Mouse (Mus musculus): Measurements from ENCODE around the gene Lgals1. TPM values are rescaled to one million over a fixed set of nuclear protein-coding genes. Genes with fewer than 3 reads are reported as not detected.
"Not testable (repeated sequence)": the region's sequence is repeated elsewhere in the genome, so short reads cannot be mapped to it uniquely, and the experiment has no call there.

The Lgals1 gene
- 218 and 380 TPM in 2 replicates for polyA plus RNA-seq (2015; fragmentation: Nextera tagmentation; extraction: Ambion mirVana)

DNA sequence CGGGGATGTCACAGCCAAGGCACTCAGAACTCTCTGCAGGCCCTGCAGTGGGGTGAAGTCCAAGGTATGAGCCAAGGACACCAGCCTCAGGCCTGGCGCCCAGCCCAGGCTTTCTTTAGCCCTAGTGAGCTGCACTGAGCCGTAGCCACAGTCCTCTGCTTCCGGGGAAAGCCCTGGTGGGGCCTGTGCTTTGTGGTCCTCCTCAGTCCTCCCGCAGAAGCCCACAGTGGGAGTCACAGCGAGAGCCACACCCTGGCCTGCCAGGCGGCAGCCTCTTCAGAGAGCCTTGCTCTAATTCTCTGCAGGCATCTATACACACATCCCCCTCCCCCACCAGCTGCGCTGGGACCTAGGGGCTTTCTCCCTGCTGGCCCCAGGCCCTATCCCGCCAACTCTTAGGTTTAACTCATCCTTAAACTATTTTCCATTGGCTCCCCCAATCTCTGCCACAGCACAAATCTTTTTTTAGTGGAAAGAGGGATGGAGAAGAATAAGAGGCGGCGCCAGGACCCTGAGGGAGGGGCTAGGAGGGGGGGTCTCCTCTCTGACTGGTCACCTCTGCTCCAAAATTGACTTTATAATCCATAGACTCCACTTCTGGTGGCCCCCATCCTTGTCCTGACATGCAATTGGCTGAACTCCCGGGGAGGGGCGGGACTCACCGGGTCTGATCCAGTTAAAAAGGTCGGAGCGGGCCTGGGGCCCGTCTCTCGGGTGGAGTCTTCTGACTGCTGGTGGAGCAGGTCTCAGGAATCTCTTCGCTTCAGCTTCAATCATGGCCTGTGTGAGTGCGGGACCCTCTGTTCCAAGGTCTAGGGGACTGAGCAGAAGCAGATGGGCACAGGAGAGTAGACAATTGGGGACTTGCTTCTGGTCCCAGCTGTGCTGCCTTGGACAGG, at the start of gene Lgals1:
TSS of gene Lgals1 (plus strand) at position 705 of the 899 bp plus-strand sequence.
- no peak within 1 kb of the TSS for H3K9ac ChIP-seq (replicated peaks)
- peaks cover 34% of the 10 kb centered on the region for H3K4me1 ChIP-seq
- 0 out of 2 replicates have a peak, but pooled peaks cover 3% of the 10 kb centered on the region for H3K27me3 ChIP-seq (replicated peaks)
- no peaks in the 10 kb centered on the region for H3K36me3 ChIP-seq
- peak; percentile 56 for ATAC-seq (ENCODE audit: low FRiP score)
- H3K9me3 ChIP-seq (replicated peaks), result no peaks in the 10 kb centered on the region
- peak within 1 kb of the TSS; percentile 32 for H3K4me3 ChIP-seq (replicated peaks)
- H3K4me2 ChIP-seq, result peak within 1 kb of the TSS; percentile 67
- H3K27ac ChIP-seq (replicated peaks), result peak within 1 kb of the TSS; percentile 76
- 8% methylated on average over 20 of the region's 20 CpGs for WGBS

DNA sequence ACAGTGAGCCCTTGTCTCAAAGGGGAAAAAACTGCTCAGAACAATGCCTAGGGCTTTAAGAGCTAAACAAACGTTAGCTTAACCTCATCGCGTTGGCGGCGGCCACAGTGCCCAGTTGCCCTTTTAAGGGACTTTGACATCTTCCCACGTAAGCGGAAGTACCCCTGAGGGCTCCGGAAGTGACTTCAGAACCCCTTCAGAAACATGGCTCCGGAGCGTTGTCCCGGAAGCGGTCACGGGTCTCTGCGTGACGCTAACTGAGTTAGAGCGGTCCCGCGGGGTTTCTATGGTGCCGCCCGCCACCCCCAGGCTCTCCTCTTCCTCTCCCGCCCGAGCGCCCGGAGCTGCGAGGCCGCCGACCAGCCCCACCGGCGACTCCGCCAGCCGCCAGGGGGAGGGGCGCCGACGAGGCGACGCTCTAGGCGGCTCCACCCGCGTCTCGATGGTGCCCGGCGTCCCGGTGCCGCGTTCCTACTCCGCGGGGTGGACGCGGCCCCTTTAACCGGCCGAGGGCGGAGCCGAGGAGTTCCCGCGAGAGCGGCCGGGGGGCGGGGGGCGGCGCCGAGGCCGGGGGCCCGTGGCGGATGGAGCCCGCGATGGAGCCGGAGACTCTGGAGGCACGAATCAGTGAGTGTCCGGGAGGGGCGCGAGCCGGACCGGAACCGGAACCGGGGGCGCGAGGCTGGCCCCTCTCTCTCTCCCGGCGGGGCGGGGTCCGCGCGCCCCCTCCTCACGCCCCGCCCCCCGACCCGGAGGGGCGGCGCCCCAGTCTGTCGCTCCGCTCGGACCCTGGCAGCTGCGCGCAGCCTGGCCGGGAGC, 49.3 kb upstream of the Lgals1 start, which contains the start of gene Gga1:
TSS of gene Gga1 (plus strand) at position 200 of the 819 bp plus-strand sequence.
- under 1% methylated on average over 69 of the region's 95 CpGs for WGBS
- peak within 1 kb of the TSS; percentile 79 for H3K4me3 ChIP-seq (replicated peaks)
- peaks cover 15% of the 10 kb centered on the region for H3K36me3 ChIP-seq
- H3K9me3 ChIP-seq (replicated peaks), result no peaks in the 10 kb centered on the region
- H3K4me1 ChIP-seq, result peaks cover 42% of the 10 kb centered on the region
- H3K27ac ChIP-seq (replicated peaks), result peak within 1 kb of the TSS; percentile 99
- no peaks in the 10 kb centered on the region for H3K27me3 ChIP-seq (replicated peaks)
- H3K4me2 ChIP-seq, result peak within 1 kb of the TSS; percentile 90
- ATAC-seq (ENCODE audit: low FRiP score), result peak; percentile 91
- peak within 1 kb of the TSS; percentile 81 for H3K9ac ChIP-seq (replicated peaks)

GRCm38 (mm10) chr15:78877810-78878390, 48.6 kb upstream of the Lgals1 start:
- ATAC-seq (ENCODE audit: low FRiP score), result peak; percentile 40
- peak overlapping the region; percentile 99 for H3K27ac ChIP-seq (replicated peaks)
- H3K36me3 ChIP-seq, result peaks cover 22% of the 10 kb centered on the region
- 1% methylated on average over 16 of the region's 17 CpGs for WGBS
- no peaks in the 10 kb centered on the region for H3K27me3 ChIP-seq (replicated peaks)
- no peaks in the 10 kb centered on the region for H3K9me3 ChIP-seq (replicated peaks)
- peak overlapping the region; percentile 79 for H3K4me3 ChIP-seq (replicated peaks)
- peaks cover 42% of the 10 kb centered on the region for H3K4me1 ChIP-seq
- peak overlapping the region; percentile 90 for H3K4me2 ChIP-seq
- peak overlapping the region; percentile 81 for H3K9ac ChIP-seq (replicated peaks)

GRCm38 (mm10) chr15:78878792-78879516, 47.6 kb upstream of the Lgals1 start:
- 70% methylated on average over 7 of the region's 7 CpGs for WGBS
- not testable (repeated sequence) for H3K4me3 ChIP-seq (replicated peaks); H3K9ac ChIP-seq (replicated peaks); H3K9me3 ChIP-seq (replicated peaks); H3K27me3 ChIP-seq (replicated peaks); ATAC-seq (ENCODE audit: low FRiP score); H3K27ac ChIP-seq (replicated peaks)
- H3K4me1 ChIP-seq, result peaks cover 42% of the 10 kb centered on the region
- peaks cover 33% of the 10 kb centered on the region for H3K36me3 ChIP-seq
- H3K4me2 ChIP-seq, result peak overlapping the region; percentile 90; the same call in 1 of the 2 replicates

DNA sequence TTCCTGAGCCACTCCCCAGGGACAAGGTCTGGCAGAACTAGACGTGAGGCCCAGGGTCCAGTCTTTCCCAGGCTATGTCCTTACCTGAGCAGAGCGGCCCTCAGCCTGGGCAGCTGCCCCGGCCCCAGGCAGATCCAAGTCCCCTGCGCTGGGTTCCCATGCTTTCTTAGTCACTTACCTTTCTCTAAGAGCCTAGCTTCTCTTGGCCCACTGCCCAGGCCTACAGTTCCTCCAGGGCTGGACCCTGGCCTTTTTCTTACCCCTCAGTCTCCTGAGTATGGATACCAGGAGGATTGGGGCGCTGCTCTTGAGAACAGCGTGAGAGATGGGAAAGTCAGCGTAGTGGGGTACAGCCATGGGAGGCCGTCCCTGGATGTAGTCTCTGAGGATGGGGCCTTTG, 46.1 kb upstream of the Lgals1 start:
- no peak overlapping the region for H3K9ac ChIP-seq (replicated peaks)
- no peak for ATAC-seq (ENCODE audit: low FRiP score)
- H3K4me1 ChIP-seq, result peaks cover 39% of the 10 kb centered on the region
- H3K27ac ChIP-seq (replicated peaks), result no peak overlapping the region
- peaks cover 46% of the 10 kb centered on the region for H3K36me3 ChIP-seq
- no peak overlapping the region for H3K4me3 ChIP-seq (replicated peaks)
- H3K27me3 ChIP-seq (replicated peaks), result no peaks in the 10 kb centered on the region
- no peak overlapping the region for H3K4me2 ChIP-seq
- no peaks in the 10 kb centered on the region for H3K9me3 ChIP-seq (replicated peaks)
- WGBS, result 92% methylated on average over 8 of the region's 8 CpGs

DNA sequence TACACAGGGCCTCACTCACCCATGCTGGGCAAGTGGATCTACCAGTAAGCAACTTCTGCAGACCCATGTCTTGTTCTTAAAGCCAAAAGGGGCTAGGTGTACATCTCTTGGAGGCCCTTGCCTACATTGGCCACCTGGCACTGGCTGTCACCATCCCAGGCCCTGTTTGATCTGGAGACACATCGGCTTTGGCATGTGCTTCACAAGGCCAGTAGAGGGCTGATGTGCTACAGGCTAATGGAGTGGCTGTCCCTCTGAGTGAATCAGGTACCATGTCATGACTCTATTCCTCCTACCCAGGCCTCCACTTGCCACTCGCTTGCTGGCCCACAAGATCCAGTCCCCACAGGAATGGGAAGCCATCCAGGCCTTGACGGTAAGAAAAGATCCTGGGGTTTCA, 44.7 kb upstream of the Lgals1 start:
- H3K27ac ChIP-seq (replicated peaks), result no peak overlapping the region
- peaks cover 27% of the 10 kb centered on the region for H3K4me1 ChIP-seq
- WGBS, result 89% methylated on average over 3 of the region's 3 CpGs
- ATAC-seq (ENCODE audit: low FRiP score), result no peak
- H3K27me3 ChIP-seq (replicated peaks), result no peaks in the 10 kb centered on the region
- H3K4me3 ChIP-seq (replicated peaks), result no peak overlapping the region
- H3K9me3 ChIP-seq (replicated peaks), result no peaks in the 10 kb centered on the region
- no peak overlapping the region for H3K9ac ChIP-seq (replicated peaks)
- peaks cover 58% of the 10 kb centered on the region for H3K36me3 ChIP-seq
- H3K4me2 ChIP-seq, result no peak overlapping the region

DNA sequence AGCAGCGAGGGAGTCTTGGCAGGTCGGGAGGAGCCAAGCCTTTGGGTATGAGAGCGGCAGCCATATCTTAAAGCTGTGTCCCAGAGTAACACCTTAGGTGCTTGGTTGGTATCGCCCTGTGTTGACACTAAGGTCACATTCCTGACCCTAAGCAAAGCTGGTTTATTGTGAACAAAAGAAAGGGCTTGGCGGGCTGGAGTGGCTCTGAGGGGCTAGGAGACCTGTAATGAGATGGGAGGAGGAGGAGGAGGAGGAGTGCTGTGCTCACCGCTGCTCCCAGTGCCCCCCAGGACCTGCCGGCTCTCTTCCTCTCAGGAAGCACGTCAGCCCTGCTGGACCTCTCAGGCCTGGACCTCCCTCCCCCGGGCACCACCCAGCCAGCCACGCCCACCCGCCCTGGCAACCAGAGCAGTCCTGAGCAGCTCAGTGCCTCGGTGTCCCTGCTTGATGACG, 37.1 kb upstream of the Lgals1 start:
- H3K27ac ChIP-seq (replicated peaks), result no peak overlapping the region
- H3K36me3 ChIP-seq, result peaks cover 66% of the 10 kb centered on the region
- H3K27me3 ChIP-seq (replicated peaks), result no peaks in the 10 kb centered on the region
- ATAC-seq (ENCODE audit: low FRiP score), result no peak
- no peaks in the 10 kb centered on the region for H3K9me3 ChIP-seq (replicated peaks)
- peaks cover 10% of the 10 kb centered on the region; the same call in 1 of the 2 replicates for H3K4me1 ChIP-seq
- no peak overlapping the region for H3K4me2 ChIP-seq
- H3K9ac ChIP-seq (replicated peaks), result no peak overlapping the region
- 30% methylated on average over 13 of the region's 13 CpGs for WGBS
- H3K4me3 ChIP-seq (replicated peaks), result no peak overlapping the region

- no peaks in the 10 kb centered on the region for H3K27me3 ChIP-seq (replicated peaks)
- no peaks in the 10 kb centered on the region for H3K9me3 ChIP-seq (replicated peaks)
- no peak overlapping the region for H3K4me2 ChIP-seq
- no peak for ATAC-seq (ENCODE audit: low FRiP score)
- H3K36me3 ChIP-seq, result peaks cover 40% of the 10 kb centered on the region
- H3K4me1 ChIP-seq, result peaks cover 14% of the 10 kb centered on the region; the same call in 1 of the 2 replicates
- WGBS, result 69% methylated on average over 7 of the region's 7 CpGs
- H3K9ac ChIP-seq (replicated peaks), result no peak overlapping the region
- H3K27ac ChIP-seq (replicated peaks), result no peak overlapping the region
- H3K4me3 ChIP-seq (replicated peaks), result no peak overlapping the region
Observed at GRCm38 (mm10) chr15:78892440-78892839, 34.1 kb upstream of the Lgals1 start.

DNA sequence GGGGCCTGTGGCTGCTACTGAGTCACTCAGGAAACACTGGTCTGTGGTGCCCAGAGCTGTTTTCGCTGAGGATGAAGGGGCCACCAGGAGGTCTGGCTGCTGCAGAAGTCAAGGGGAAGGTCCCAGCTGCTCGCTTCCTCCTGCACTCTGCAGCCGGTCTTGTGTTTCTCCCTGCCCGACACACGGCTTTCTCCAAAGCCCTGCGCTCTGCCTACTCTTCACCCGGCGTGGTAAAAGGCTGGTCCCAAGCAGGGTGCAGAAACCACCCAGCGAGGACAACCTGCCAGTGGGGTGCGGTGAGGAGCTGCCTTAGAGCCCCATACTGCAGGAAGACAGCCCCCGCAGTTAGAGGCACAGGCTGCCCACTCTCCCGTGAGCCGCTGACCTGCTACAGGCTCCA, 31.8 kb upstream of the Lgals1 start:
- H3K4me3 ChIP-seq (replicated peaks), result no peak overlapping the region
- H3K36me3 ChIP-seq, result peaks cover 24% of the 10 kb centered on the region
- 80% methylated on average over 13 of the region's 13 CpGs for WGBS
- 0 out of 2 replicates have a peak overlapping the region, but pooled peaks have one; percentile 34 for H3K27ac ChIP-seq (replicated peaks)
- no peaks in the 10 kb centered on the region for H3K9me3 ChIP-seq (replicated peaks)
- no peak for ATAC-seq (ENCODE audit: low FRiP score)
- no peak overlapping the region for H3K9ac ChIP-seq (replicated peaks)
- H3K27me3 ChIP-seq (replicated peaks), result peaks cover 14% of the 10 kb centered on the region
- peaks cover 17% of the 10 kb centered on the region for H3K4me1 ChIP-seq
- no peak overlapping the region for H3K4me2 ChIP-seq

GRCm38 (mm10) chr15:78895741-78896140, 30.8 kb upstream of the Lgals1 start:
- peaks cover 24% of the 10 kb centered on the region for H3K4me1 ChIP-seq
- H3K9ac ChIP-seq (replicated peaks), result no peak overlapping the region
- no peak overlapping the region for H3K4me2 ChIP-seq
- WGBS, result 89% methylated on average over 2 of the region's 2 CpGs
- H3K4me3 ChIP-seq (replicated peaks), result no peak overlapping the region
- H3K27me3 ChIP-seq (replicated peaks), result peaks cover 21% of the 10 kb centered on the region
- H3K36me3 ChIP-seq, result peaks cover 22% of the 10 kb centered on the region
- H3K27ac ChIP-seq (replicated peaks), result no peak overlapping the region
- ATAC-seq (ENCODE audit: low FRiP score), result no peak
- H3K9me3 ChIP-seq (replicated peaks), result no peaks in the 10 kb centered on the region

GRCm38 (mm10) chr15:78896149-78896548, 30.4 kb upstream of the Lgals1 start:
- H3K36me3 ChIP-seq, result peaks cover 18% of the 10 kb centered on the region
- H3K27me3 ChIP-seq (replicated peaks), result peaks cover 25% of the 10 kb centered on the region
- ATAC-seq (ENCODE audit: low FRiP score), result no peak
- no peak overlapping the region for H3K4me2 ChIP-seq
- H3K9ac ChIP-seq (replicated peaks), result no peak overlapping the region
- no peak overlapping the region for H3K4me3 ChIP-seq (replicated peaks)
- no peaks in the 10 kb centered on the region for H3K9me3 ChIP-seq (replicated peaks)
- H3K27ac ChIP-seq (replicated peaks), result no peak overlapping the region
- WGBS, result 80% methylated on average over 3 of the region's 3 CpGs
- H3K4me1 ChIP-seq, result peaks cover 26% of the 10 kb centered on the region
